Mouse (Mus musculus): ENCODE measurements around the gene Wiz.

Wiz gene

DNA sequence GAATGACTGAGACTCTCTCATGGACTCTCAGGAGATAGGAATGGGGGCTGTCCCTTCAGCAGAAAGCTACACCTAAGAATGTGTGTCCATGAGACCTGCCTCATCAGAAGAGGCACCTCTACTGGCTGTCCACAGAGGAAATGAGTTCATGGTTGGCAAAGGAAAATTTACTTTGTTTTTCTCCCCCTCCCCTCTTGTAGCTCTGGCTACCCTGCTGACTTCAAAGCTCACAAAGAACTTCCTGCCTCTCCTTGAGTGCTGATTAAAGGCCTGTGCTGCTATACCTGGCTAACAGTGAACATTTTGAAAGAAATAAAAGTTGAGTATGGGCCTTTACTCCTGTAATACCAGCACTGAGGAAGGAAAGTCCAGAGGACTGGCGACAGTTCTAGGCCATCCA is 48.1 kb downstream of the Wiz start:
- no peak for TF ChIP-seq GATA4 (IDR thresholded peaks at IDR 0.05; ENCODE audit: insufficient replicate concordance, low read length)

DNA sequence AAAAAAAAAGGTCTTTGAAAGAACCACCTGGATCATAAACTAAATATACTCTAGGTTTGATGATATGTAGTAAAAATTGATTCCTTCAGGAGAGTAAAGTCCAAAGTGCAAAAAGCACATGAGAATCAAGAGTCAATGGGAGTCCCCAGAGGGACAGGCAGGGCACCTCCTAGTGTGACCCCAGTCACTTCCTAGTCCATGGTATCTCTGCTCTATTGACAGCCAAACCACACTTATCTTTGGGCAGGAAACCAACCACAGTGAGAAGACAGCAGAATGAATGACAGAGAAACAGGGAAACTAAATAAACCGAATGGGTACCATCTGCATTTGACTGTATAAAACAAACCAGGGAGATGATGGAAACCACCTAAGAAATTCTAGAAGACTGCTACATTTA is 49.1 kb downstream of the Wiz start:
- TF ChIP-seq GATA4 (IDR thresholded peaks at IDR 0.05; ENCODE audit: insufficient replicate concordance, low read length): no peak

DNA sequence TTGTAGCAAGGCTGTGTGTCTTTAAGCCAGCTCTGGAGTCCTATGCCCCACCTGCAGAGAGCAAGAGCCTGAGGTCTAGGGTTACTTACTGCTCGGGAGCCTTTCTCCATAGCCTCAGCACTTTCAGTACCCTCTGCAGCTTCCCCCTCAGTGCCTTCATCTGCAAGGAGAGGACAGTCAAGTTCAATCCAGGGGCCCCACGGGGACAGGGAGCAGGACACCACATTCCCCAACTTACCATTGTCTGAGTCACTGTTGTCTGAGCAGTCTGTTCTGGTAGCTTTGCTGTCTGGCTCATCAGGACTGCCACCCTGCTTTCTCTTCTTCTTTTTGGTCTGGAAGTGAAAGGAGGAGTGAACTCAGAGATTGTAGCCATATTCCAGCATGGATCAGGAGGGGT is 53.4 kb downstream of the Wiz start:
- TF ChIP-seq GATA4 (IDR thresholded peaks at IDR 0.05; ENCODE audit: insufficient replicate concordance, low read length): no peak

DNA sequence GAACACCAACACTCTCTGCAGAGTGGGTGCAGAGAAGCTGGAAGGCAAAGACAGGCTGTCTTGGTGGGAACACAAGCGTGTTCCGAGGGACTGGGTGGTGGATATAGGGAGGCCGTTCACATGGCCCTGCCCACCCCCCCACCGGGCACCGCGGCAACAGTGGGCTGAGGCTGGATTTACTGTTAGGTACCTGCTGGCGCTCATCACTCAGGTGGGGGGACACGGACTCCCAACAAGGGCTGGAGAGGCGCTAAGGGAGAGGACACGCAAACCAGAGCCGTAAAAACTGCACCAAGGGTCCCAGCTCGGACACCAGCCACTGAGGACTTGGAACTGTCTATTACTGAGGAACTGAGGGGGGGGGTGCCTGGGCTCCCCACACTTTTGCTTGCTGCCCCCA is 54.3 kb downstream of the Wiz start:
- no peak for TF ChIP-seq GATA4 (IDR thresholded peaks at IDR 0.05; ENCODE audit: insufficient replicate concordance, low read length)

DNA sequence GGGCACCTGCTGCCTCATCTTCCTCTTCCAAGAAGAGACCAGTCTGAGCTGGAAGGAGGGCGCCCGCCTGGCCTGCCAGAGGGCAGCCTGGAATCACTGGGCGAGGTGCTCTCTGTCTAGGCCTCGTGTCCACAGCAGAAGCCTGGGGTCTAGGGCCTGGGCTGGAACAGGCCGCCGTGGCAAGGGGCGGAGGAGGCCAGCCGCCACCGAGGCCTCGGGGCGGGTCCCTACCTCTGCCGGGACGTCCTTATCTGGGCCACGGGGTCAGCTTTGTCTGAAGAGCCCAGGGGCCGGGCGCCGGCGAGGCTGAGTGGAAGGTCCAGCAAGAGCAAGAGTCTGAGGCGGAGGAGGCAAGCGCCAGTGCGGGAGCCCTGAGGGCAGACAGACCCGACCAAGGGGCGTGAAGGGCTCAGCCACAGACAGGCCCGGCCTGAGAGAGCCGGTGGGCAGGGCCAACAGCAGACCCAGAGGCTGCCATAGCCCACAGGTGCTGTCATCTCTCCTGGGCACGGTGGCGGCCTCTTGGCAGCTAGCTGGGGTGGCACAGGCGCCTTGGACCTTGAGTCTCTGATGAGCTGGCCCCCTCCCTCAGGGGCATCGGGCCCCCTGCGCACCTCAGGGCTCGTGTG is 55.5 kb downstream of the Wiz start:
- no peak for TF ChIP-seq GATA4 (IDR thresholded peaks at IDR 0.05; ENCODE audit: insufficient replicate concordance, low read length)

DNA sequence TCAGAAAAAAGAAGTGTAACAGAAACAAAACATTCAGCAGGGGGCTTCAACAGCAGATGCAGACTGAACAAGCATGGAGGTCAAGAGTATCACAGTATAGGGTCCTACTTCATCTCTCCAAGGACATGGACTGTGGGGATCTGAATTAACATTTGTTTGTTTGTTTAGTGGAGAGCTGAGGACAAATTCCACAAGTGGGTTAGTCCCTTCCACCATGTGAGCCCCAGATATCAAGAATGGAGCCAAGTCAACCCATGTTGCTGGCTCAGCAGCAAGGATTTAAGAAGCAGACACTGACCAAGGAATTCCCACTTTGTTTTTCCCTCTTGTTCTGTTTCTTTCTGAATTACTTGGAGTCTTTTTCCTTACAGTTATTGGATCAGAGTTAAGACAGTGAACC is 61.7 kb downstream of the Wiz start:
- TF ChIP-seq GATA4 (IDR thresholded peaks at IDR 0.05; ENCODE audit: insufficient replicate concordance, low read length): no peak

DNA sequence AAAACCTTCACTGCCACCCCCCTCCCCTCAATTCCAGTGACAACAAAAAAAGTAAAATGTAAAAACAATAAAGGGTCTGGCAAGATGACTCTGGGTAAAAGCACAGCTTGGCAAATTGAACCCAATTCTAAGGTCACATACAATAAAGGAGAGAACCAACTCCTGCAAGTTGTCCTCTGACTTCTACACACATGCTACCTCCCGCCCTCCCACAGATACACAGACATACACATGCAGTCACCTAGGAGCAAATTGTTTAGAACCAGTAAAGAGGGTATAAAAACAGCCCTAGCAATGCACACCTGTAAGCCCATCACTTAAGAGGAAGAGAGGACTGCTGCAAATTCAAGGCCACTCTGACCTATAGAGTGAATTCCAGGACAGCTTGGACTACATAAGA is 66.4 kb downstream of the Wiz start:
- TF ChIP-seq GATA4 (IDR thresholded peaks at IDR 0.05; ENCODE audit: insufficient replicate concordance, low read length): no peak

DNA sequence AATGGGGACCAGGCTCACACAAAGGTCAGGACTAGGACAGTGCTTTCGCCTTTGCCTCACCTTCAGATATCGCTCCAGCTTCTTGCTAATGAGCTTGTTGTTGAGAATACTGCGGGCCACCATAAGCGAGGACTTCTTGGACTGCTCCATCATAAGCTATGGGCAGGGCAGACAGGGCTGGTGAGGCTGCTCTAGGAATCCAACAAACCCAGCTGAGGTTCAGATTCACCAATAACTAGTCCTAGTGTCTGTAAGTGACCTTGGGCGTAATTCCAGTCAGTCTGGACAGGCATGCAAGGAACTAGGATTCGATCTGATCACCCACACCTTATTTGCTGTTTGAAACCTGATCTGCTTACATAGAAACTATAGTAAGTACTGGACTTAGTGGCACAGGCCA is 67.4 kb downstream of the Wiz start:
- no peak for TF ChIP-seq GATA4 (IDR thresholded peaks at IDR 0.05; ENCODE audit: insufficient replicate concordance, low read length)

DNA sequence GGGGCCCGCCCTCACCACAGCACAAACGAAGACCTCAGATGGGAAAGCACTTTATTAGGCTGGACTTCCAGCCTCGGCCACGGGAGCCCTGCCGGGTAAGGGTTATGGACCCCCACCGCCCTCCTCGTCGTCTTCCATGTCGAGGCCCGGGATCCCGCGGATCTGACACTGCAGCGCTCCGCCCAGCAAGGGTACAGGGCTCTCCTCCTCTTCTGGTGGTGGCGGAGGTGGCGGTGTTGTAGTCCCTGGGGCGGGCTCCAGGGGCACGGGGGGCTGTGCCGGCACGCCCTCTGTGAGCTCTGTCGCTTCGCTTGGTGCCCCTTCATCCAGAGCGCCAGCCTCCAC is 67.9 kb downstream of the Wiz start:
- TF ChIP-seq GATA4 (IDR thresholded peaks at IDR 0.05; ENCODE audit: insufficient replicate concordance, low read length): no peak

DNA sequence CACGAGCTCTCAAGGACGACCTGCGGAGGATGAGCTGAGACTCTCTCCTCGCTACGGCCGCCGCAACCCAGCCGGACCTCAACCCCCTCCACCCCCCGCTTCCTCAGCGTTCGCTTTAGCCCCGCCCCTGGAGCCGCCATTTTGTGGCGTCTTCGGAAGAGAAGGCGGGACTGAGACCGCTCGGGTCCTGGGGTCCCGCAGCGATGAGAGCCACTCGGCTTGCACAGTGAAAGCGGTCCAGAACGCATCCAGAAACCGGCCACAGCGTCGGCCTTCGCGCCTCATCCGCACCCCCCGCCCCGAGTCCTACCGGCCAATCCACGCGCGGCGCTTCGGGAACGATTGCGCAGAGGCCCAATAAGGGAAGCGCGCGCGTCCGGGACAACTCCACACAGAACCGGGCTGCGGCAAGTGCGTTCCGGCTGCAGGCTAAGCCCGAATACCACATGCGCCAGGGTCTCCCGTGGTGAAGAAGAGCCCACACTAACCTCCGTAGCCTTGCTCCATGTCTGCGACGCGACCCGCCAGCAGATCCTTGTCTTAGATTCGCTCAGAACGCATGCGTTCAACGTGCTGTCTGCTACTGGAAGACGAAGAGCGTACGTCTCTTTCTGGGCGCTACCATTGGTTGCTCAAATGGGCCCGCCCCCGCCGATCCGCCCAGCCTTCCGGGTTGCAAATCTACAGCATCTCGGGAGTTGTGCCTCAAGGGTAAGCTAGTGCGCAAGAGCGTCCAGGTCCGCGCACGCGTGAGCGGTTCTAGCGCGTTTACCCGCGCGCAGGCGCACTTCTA is 68.4 kb downstream of the Wiz start, which contains the start of gene Akap8:
TSS of gene Akap8 (minus strand) at position 642 of the 793 bp plus-strand sequence.
- peak; percentile 75; the same call in 1 of the 2 replicates for TF ChIP-seq GATA4 (IDR thresholded peaks at IDR 0.05; ENCODE audit: insufficient replicate concordance, low read length)

DNA sequence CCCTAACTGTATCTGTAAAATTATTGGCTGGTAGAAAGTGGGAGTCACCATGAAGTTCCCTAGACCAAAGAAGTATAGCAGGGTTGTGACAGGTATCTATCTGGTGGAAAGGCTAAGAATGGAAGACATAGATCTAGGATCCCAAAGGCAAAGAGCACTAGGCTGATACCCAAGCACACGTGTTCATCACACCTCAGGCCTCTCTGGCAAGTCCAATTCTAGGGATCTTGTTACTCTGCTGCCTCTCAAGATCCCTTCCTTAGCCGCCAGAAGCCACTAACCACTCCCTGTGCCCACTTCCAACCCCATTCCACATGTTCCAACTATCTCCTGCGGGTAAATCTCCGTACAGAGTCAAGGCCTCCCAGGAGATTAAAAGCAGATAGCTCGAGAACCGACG is 69.3 kb downstream of the Wiz start:
- no peak for TF ChIP-seq GATA4 (IDR thresholded peaks at IDR 0.05; ENCODE audit: insufficient replicate concordance, low read length)

DNA sequence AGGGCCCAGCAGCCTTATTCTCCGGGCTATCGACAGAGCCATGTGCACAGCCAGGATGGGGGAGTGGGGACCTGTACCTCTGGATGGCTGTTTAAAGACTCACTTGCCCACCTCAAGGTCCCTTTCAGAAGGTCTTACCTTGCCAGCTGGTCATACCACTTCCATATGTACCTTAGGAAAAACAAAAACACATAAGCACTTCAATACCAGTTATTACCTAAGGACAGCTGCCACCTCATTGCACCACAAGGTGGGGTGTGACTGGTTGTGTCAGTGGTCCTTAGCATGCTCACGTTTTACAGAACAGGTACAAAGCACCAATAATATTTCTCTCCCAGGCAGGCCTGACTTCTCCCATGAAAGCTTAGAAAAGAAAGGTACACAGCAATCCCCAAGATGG is 71.5 kb downstream of the Wiz start:
- no peak for TF ChIP-seq GATA4 (IDR thresholded peaks at IDR 0.05; ENCODE audit: insufficient replicate concordance, low read length)

DNA sequence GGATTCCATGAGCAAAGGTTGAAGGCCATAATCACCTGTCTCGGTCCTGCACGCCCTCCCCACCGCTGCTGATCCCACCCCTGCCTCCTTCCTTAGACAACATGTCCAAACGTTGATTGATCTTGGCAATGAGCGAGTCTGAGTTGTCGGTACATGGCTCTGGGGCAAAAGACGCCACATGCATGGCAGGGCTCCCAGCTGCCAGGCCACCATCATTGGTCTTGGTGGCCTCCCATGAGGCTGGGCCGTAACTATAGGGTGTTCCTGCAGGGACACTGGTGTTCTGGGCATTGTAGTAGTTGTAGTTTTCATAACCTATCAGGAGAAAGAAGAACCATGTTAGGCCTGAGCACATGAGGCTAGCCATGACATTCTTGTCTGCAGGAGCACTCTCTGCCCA is 72.2 kb downstream of the Wiz start:
- no peak for TF ChIP-seq GATA4 (IDR thresholded peaks at IDR 0.05; ENCODE audit: insufficient replicate concordance, low read length)

DNA sequence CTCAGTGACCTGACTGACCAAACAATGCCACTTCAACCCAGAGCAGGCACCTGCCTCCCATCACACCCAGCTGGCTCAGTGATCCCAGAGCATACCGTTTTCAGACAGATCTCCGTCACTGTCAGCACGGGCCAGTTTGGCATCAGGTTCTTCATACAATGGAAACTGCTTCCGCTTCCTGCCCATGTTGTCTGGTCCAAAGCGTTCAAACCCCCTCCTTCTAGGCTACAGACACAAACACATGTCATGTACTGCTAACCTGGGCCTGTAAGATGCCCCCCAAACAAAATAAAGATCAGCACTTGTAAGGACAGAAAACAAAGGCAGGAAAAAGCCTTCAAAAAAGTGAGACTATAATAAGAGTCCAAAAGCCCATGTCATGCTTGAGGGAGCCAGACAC is 73.7 kb downstream of the Wiz start:
- no peak for TF ChIP-seq GATA4 (IDR thresholded peaks at IDR 0.05; ENCODE audit: insufficient replicate concordance, low read length)

DNA sequence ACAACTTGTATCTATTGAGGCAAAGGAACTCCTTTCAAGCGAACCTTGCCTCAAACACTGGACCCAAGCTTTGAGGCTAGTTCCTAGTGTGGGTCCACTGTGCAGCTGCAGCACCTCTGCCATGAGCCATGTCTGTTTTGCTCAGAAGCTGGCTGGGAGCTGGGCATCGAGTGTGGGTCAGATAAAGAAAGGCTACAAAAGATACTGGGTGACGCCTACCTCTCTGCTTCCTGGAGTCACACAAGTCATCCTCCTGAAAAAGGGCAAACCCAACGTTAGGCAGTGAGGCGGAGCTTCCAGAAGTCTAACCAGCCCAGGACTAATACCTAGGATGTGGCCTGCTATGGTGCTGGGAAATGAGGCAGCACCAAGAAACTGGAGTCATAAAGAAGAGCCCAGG is 75.3 kb downstream of the Wiz start:
- no peak for TF ChIP-seq GATA4 (IDR thresholded peaks at IDR 0.05; ENCODE audit: insufficient replicate concordance, low read length)

DNA sequence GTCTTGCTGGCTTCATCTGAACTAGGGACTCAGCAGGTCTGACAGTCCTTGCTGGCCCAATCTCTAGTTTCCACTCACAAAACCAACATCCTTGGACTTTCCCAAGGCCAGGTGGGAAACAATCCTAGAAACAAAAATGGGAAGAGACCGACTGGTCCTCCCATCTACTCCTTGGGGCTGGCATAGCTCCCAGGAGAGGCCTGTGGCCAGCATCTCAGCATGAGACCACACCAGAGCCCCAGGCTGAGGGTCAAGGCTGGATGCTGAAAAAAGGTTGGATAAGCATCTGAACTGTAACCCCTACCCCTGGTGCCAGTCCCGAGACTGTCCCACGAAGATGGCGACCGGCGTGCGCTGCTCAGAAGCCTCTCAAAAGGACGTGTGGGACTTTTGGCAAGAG is 76.4 kb downstream of the Wiz start:
- TF ChIP-seq GATA4 (IDR thresholded peaks at IDR 0.05; ENCODE audit: insufficient replicate concordance, low read length): no peak

DNA sequence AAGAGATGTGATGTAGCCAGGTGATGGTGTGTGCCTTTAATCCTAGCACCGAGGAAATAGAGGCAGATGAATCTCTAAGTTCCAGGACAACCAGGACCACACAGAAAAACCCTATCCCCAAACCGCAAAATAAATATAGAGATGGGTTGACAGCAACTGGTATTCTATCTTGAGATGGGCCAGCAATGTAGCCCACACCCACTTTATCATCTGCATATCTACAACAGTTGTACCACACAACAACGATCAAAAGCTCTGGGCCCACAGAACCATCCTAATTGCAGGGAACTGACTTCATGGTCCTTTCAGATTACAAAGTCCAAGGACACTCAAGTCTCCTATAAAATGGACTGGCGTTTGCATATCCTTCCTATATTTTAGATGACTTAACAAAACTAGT is 81.3 kb downstream of the Wiz start:
- no peak for TF ChIP-seq GATA4 (IDR thresholded peaks at IDR 0.05; ENCODE audit: insufficient replicate concordance, low read length)

Data from liver, adult (tissue).